Mouse (Mus musculus): ENCODE measurements around the gene Rmnd5a.
"Not testable (repeated sequence)": the region's sequence is repeated elsewhere in the genome, so short reads cannot be mapped to it uniquely, and the experiment has no call there.

Rmnd5a gene

DNA sequence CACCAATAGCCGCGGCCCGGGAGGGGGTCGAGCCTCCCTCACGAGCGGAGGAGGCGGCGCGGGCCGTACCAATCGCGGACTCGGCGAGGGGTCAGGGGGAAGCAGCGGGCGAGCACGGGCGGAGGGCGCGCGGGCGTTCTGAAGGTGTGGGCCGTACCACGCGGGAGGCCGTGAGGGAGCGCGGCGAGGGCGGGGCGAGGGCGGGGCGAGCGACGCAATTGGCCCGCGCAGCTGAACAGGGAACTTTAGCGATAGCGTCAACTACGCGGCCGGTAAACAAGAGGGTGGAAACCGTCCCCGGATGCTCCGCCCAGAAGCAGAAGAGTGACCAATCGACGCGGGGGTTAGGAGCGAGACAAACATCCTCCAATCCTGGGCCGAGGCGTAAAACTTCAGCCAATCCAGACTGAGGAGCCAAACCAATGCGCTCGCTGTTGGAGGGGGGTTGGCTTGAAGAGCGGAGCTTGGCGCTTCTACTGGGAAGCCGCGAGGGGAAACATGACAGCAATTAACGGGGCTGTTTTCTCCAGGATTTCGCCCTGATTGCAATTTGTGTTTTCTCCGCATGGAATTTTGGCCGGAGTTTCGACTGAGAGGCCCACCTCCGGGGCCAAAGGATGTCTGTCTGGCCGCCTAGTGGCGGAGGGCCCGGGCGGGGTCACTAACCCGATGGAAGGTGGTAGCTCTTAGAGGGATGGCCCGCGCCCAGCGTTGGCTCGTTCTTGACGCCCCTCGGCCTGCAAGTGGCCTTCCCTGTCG is at the start of gene Rmnd5a:
Gene Rmnd5a (minus strand): TSS at position 146 of the 759 bp plus-strand sequence.
- peak; percentile 98 for DNase-seq (ENCODE audit: low spot score)

DNA sequence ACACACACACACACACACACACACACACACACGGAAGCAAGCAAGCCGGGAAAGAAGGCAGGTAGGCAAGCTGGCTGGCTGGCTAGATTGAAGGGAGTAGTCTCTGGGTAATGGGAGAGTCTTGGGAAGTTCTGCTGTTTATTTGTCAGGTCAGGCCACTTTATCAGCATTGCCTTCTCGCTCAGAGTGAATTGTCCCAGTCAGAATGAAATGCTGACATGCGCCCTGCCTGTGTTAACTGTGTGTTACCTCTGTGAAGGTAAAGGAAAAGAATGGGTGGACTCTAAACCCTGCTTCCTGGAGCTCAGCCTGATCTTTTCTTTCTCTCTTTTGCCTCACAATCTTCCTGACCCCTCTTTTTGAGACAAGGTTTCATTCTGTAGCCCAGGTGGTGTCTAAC is 47.5 kb upstream of the Rmnd5a start:
- DNase-seq (ENCODE audit: low spot score) = no peak

DNA sequence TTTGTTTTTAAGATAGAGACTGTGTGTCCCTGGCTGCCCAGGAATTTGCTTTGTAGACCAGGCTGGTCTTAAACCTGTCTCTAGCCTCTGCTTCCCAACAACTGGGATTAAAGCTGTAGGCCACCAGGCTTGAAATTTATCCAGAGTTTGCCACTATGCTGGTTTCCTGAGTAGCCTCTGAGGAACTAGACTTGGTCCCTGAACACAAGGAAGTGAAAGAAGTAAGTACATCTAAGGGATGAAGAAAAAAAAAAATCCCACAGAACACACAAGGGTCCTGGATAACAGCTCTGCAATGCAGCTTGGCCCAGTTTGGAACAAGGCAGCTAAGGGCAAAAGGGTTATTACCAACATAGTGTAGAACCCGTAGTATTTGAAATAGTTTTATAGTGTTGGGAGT is 46.4 kb upstream of the Rmnd5a start:
- DNase-seq (ENCODE audit: low spot score) = no peak

DNA sequence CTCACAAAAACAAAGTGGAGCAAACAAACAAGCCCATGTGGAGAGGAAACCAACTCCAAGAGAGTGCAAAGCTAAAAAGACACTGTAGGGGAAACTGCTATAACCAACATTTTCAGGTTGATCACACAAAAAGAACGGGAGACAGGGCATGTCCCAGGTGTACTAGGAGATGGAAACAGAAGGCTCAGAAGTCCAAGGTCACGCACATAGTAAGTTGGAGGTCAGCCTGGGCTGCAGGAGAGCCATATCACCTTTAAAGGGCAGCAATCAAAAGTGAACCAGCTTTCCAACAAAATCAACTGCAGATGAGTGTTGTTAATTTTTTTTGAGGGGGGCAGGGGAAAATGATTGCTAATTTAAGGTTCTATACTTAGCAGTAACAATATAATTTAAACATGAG is 45.8 kb upstream of the Rmnd5a start:
- no peak for DNase-seq (ENCODE audit: low spot score)

DNA sequence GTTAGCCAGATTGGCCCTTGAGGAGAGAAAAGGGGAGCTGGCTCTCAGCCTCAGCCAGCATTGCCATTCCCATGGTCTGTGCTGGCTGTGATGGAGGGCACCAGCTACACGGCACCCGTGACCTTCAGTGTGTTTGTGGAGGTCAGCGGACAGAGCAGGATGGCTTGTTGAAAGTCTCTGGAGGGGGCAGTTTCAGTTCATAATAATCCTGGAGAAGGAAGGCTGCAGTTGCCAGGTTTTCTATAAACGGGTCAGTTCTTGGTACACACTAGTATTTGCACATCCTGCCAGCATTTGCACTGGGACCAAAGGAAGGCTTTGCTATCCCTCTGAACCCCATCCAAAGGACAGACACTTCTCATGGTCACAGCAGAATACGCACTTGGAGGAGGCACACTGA is 44.8 kb upstream of the Rmnd5a start:
- DNase-seq (ENCODE audit: low spot score) = no peak

DNA sequence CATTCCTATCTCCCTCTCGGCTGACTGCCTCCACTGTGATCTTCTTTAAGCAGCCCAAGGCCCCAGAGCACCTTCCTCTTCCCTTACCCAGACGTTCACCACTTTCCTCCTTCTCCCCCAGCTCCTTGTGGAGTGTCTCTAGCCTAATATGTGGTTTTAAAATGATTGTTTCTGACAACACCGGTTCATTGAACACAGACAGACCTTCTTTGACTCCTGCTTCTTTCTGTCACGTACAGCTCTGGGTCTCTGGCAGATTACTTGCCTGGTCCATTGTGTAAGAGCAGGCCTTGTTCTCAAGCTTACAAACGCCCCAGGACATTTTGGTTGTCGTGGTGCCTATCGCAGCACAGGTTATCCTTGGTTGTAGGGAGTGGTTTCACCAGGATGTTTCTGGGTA is 40.7 kb upstream of the Rmnd5a start:
- no peak for DNase-seq (ENCODE audit: low spot score)

DNA sequence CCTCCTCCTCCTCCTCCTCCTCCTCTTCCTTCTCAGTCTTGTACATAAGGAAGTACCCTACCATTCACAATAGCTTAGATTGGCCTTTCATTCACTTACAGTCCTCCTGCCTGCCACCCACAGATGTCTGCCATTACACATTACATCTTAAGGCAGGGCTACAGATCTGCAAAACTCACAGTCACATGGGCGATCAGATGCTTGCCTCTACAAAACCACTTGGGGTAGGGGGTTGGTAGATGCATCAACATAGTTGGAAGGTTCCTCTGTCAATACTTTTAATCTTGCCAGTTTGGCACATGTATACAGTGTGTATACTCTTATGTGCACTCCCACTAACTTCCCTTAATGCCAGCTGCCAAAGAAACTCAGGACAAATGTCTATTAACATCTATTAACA is 39.7 kb upstream of the Rmnd5a start:
- DNase-seq (ENCODE audit: low spot score) = no peak

DNA sequence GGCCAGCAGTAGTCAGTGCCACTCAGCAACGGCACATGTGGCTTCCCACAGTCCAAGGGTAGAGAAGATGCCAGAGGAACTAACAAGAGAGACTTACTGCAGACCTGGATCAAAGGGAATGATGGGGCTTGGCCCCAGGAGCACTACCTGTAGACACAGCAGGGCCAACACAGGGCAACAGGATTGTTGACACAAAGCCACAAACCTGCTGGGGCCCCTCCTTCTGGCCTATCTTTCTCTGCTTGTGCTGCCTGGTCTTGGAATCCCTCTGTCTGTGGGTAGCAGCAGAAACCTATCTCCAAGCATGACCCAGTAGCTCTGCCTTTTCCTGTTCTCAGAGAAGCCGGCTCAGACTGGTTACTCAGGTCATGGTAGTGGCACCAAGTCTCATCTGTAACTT is 39.2 kb upstream of the Rmnd5a start:
- DNase-seq (ENCODE audit: low spot score) = not testable (repeated sequence)

DNA sequence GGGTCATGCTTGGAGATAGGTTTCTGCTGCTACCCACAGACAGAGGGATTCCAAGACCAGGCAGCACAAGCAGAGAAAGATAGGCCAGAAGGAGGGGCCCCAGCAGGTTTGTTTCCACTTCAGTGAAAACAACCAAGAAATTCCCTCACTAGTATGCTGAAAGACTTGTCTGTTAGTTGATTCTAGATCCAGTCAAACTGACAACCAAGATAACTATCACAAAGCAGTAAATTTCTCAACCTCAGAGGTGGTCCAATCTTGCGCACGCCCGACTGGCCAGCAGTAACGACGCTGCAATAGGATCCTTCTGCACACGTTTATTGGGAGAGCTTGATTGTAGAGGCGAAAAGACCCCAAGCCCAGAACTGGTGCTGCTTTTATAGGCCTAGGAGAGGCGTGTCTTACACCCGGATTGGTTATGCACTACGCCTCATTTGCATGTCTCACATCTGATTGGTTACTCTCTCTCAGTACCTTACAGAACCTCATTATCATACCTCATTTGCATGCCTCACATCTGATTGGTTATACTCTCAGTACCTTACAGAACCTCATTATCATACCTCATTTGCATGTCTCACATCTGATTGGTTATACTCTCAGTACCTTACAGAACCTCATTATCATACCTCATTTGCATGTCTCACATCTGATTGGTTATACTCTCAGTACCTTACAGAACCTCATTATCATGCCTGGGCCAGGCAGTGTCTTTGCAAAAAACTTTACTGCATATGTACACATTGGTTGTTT is 38.6 kb upstream of the Rmnd5a start:
- not testable (repeated sequence) for DNase-seq (ENCODE audit: low spot score)

DNA sequence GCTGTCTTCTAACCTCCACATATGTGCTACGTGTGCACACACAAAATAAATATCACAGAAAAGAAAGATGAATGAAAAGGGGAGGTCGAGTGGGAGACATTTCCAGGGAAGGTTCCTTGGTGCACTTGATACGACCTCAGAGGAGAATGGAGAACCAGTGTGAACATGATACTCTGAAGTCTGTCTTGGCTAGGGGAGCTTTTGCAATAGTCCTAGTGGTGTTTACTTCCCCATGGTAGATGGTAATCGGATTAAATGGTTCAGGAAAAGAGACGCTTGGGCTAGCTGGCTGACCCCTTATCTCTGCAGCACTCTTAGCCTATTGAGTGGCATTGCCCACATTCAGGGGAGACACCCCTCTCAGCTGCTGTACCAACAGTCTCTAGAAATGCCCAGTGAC is 36.3 kb upstream of the Rmnd5a start:
- DNase-seq (ENCODE audit: low spot score) = no peak

DNA sequence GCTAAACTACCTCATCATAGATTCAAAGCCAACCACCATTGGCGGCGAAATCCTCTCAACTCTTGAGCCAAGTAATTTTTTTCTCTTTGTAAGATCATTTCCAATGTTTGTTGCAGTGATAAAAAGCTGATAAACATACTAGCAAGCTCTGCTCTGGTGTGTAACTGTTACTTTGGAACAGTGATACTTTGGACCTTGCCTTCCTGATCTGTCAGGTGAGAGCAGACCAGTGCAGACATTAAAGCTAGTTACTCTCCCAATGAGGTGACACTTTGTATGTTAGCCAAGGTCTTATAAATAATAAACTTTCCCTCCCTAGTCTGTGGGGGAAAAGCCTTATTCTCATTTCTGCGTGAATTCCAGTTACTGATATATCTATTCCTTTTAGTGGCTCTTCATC is 35.2 kb upstream of the Rmnd5a start:
- DNase-seq (ENCODE audit: low spot score) = no peak

DNA sequence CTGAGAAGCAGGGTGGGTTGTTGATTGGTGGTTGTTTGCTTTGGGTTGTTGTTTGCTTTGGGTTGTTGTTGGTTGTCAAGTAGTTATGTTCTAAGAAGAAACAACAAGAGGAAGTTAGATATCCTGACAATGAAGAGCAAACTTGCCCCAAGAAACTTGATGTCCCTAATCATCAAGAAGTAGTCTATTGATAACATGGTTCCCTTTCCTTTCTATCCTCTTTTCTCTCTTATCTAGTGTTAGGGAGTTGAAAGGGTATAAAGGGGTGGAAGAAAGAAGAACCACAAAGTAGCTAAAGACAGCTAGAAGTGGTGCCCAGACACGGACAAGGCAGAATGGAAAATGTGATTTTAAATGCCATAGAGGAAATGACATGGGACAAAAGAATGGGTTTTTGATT is 32.3 kb upstream of the Rmnd5a start:
- DNase-seq (ENCODE audit: low spot score) = no peak

DNA sequence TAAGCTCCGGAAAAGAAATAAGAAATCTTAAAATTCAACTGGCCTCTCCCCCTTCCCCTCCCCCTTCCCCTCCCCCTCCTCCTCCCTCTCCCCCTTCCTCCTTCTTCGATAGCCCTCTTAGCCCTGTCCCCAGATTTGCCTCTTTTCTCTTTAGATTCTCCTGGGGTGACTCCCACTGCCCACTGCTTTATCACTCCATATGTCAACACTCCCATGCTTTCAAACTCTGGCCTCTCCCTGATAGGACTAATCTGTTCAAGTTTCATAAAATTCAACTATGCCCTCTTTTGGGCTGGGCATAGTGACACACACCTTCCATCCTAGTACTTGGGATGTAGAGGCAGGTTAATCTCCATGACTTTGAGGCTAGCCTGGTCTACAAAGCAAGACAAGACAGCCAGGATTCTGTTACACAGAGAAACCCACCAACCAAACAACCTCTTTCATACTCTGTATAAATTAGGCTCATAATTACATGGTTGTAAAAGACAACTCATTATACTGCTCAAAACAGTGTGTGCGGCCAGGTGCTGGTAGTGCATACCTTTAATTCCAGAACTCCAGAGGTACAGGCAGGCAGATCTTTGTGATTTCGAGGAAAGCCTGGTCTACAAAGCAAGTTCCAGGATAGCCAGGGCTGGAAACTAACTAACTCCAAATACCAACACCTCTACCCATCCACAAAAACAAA is 31.5 kb upstream of the Rmnd5a start:
- DNase-seq (ENCODE audit: low spot score) = no peak

DNA sequence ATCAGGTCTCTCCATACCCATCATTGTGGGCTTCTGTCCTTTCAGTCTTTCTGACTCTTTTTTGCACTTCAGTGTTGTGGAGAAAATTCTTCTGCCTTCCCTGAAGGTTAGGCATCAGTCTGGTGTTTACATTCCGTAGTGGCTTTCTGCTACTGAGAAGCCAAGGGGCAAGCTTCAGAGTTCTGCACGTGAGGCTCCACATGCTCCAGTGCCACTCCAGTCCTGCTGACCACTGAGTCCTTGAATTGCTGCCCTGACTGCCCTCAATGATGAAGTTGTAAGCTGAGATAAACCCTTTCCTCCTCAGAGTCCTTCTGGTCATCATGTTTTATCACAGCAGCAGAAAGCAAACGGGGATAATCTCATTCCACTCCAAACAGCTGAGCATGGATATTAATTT is 28.9 kb upstream of the Rmnd5a start:
- no peak for DNase-seq (ENCODE audit: low spot score)

DNA sequence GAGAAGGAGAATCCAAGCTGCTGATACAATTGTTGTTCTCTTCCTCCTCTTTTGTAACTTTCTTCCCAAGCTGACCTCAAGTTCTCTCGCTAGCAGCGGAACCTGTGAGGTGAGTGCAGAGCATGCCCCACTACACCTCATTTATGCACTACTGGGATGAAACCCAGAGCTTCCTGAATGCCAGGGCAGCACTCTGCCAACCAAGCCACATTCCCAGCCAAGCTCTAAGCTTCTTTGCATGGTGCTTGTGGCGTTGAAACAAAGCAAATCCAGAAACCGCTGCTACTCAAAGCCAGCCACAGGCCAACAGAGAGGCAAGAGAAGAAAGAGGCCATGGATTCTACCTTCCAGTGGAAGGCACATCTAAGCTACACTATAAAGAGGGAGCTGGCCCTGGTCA is 27.3 kb upstream of the Rmnd5a start:
- DNase-seq (ENCODE audit: low spot score) = no peak

DNA sequence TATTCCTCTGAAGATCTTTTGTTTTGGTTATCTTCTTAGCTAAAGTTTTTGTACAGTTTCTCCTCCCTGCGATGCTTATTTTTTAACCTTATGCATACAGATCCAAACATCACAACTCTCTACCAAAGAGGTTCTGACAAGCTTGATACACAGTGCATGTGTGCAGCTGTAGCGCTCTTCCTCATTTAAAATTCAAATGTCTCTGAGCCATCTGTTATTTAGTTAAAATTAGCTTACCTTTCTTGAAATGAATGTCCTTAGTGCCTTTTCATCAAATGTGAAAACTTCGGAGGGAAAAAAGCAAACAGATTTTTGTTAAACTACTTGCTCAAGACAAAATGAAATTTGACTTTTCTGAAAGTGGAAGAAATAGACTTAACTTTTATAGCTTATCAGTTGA is 24.7 kb upstream of the Rmnd5a start:
- DNase-seq (ENCODE audit: low spot score) = no peak

DNA sequence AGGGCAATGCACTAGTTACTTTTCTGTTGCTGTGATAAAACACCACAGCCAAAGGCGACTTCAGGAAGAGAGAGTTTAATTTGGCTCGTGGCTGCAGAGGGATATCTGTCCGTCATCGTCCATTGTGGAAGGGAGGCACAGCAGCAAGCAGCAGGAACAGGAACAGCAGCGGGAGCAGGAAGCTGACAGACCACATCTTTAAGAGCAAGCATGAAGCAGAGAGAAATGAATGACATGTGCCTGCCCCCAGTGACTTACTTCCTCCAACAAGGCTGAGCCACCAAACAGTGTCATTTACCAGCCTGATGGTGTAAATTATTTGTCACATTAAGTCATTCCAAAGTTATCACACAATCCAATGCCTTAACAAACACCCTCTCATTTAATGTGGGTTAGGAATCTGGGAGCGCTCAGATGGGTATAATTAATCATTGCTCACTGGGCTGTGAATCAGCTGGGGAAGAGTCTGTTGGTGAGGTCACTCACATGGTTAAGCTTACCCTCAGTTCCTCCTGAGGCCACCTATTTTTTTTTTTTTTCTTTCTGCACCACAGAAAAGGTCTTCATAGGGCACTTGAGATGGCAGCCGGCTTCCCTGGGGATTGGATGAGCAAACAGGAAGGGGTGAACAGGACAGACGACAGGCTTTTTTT is 17.6 kb upstream of the Rmnd5a start:
- DNase-seq (ENCODE audit: low spot score) = no peak

DNA sequence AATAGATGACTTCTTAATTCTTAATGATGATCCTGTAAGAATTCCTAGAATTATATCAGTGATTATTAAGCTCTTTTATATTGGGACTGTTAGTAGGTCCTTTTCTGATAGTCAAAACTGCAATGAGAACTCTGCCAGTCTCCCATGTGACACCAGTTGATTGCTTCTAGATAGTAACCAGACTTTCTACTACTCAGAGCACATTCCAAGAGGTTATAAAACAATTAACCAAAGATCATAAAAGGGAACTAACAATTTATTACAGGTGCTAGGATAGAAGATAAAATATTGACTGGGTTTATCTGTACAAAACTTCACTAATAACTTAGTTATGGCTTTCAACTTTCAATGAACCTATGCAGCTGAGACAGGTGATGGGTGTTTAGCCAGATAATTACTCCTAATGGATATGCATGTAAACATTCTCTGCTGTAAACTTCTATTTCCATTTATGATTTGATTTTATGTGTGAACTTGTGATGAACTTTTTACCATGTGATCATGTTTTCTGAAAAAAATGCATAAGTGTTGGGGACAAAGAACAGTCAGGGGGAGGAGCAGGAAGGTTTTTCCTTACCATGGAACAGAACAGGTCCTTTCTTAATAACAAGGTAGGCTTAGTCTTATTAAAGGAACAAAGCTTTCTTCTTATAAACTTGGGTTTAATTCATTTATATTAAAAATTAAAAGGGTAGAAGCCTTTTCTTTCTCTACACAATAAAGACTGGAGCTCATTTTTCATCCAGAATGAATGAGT is 13.7 kb upstream of the Rmnd5a start:
- DNase-seq (ENCODE audit: low spot score) = not testable (repeated sequence)

DNA sequence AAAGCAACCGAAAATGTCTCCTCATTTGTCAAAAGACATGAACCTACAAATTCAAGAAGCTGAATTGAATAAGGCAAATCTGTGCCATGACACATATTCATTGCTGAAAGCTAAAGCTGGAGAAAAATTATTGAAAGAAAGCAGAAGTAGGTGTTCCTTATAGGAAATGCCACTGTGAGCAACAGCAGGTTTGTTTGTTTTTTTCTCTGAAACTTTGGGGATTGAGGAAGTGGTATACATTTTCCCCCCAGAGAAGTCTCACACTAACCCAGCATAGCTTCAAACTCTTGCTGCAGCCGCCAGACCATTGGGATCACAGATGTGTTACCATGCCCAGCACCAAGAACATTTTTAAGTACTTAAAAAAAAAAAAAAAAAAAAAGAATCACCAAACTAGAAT is 12.4 kb upstream of the Rmnd5a start:
- DNase-seq (ENCODE audit: low spot score) = no peak

DNA sequence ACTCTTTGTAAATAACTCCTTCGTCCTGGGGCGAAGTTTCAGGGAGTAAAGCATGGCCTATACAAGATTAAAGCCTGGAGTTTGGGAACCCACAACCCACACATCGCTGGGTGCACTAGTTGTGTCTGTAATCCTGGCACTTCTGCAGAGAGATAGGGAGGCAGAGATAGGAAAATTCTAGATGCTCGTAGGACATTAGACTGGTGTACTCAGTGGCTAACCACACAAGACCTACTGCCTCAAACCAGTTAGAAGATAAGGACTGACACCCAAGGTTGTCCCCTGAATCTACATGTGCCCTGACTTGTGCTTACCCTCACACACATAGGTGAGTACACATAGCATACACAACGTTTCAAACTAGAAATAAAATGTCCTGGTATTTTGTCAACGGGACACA is 5.1 kb upstream of the Rmnd5a start:
- no peak for DNase-seq (ENCODE audit: low spot score)

DNA sequence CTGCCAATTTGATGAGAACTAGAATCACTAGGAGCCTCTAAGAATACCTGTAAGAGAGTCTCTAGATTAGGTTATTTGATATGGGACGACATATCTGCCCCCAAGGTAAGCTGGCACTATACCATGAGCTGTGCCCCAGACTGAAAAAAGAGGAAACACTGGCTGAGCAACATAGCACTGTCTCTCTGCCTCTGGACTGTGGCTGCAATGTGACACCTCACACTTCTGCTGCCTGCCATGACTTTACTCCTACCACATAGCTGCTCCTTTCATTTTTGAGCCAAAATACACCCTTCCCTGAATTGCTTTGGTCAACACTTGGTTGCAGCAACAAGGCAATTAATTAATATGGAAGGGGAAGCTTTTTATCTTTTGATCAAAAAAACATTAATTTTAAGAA is 4.3 kb upstream of the Rmnd5a start:
- DNase-seq (ENCODE audit: low spot score) = no peak

DNA sequence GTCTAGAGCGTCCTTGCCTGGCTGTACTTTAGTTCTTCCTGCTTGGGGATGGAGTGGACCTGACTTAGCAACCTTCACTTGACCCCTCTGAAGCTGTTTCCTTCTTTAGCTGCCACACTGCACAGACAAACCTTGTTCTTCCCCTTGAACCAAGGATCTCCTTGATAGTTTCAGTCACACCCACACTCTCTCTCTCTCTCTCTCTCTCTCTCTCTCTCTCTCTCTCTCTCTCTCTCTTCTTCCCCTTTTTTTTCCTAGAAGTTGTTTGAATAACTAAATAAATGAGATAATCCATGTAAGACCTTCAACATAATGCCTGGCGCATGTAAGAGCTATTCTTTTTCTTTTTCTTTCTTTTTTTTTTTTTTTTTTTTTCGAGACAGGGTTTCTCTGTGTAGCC is 1.7 kb upstream of the Rmnd5a start:
- no peak for DNase-seq (ENCODE audit: low spot score)
